Mouse (Mus musculus): ENCODE results near the gene Syt2.

The Syt2 gene

GRCm38 (mm10) chr1:134725276-134725675, 78.8 kb downstream of the Syt2 start:
- in situ Hi-C loops (cut with MboI; ENCODE audit: unreplicated experiment in 2 of 2): no loop called here

- in situ Hi-C loops (cut with MboI; ENCODE audit: unreplicated experiment in 2 of 2): no loop called here
Observed at GRCm38 (mm10) chr1:134726480-134726879, 80.0 kb downstream of the Syt2 start.

GRCm38 (mm10) chr1:134727256-134727655, 80.8 kb downstream of the Syt2 start:
- in situ Hi-C loops (cut with MboI; ENCODE audit: unreplicated experiment in 2 of 2): no loop called here

- in situ Hi-C loops (cut with MboI; ENCODE audit: unreplicated experiment in 2 of 2): no loop called here
Observed at GRCm38 (mm10) chr1:134733659-134734058, 87.2 kb downstream of the Syt2 start.

- in situ Hi-C loops (cut with MboI; ENCODE audit: unreplicated experiment in 2 of 2): no loop called here
Observed at GRCm38 (mm10) chr1:134737463-134737862, 91.0 kb downstream of the Syt2 start.

GRCm38 (mm10) chr1:134741433-134741832, 95.0 kb downstream of the Syt2 start:
- in situ Hi-C loops (cut with MboI; ENCODE audit: unreplicated experiment in 2 of 2): loop anchor here (10.0 kb wide), 3 partner anchors 193 to 363 kb away; partner anchors contain the start of genes Ube2t (in 2 of the 2) and Lgr6 (in 1 of the 2)

- in situ Hi-C loops (cut with MboI; ENCODE audit: unreplicated experiment in 2 of 2): loop anchor here (10.0 kb wide), 3 partner anchors 193 to 363 kb away; partner anchors contain the start of genes Ube2t (in 2 of the 2) and Lgr6 (in 1 of the 2)
Observed at GRCm38 (mm10) chr1:134741946-134742661, 95.6 kb downstream of the Syt2 start.

- in situ Hi-C loops (cut with MboI; ENCODE audit: unreplicated experiment in 2 of 2): loop anchor here (5.0 to 10.0 kb wide), 4 partner anchors 107 to 359 kb away; partner anchors contain the start of genes Ube2t (in 2 of the 2) and Lgr6 (in 1 of the 2)
Observed at GRCm38 (mm10) chr1:134745648-134746047, 99.2 kb downstream of the Syt2 start.

GRCm38 (mm10) chr1:134747236-134748174, 101.0 kb downstream of the Syt2 start:
- in situ Hi-C loops (cut with MboI; ENCODE audit: unreplicated experiment in 2 of 2): loop anchor here (5.0 to 10.0 kb wide), 4 partner anchors 105 to 357 kb away; partner anchors contain the start of genes Ube2t (in 2 of the 2) and Lgr6 (in 1 of the 2)

GRCm38 (mm10) chr1:134749889-134750288, 103.4 kb downstream of the Syt2 start:
- in situ Hi-C loops (cut with MboI; ENCODE audit: unreplicated experiment in 2 of 2): loop anchor here (5.0 to 10.0 kb wide), 5 partner anchors 87 to 355 kb away; partner anchors contain the start of genes Ube2t (in 2 of the 2) and Lgr6 (in 1 of the 2)

- in situ Hi-C loops (cut with MboI; ENCODE audit: unreplicated experiment in 2 of 2): loop anchor here in 1 of 2 experiments (5.0 kb wide), 1 partner anchor 85 kb away; no protein-coding TSS in a partner anchor
Observed at GRCm38 (mm10) chr1:134752447-134752846, 106.0 kb downstream of the Syt2 start.

- in situ Hi-C loops (cut with MboI; ENCODE audit: unreplicated experiment in 2 of 2): loop anchor here in 1 of 2 experiments (5.0 kb wide), 1 partner anchor 83 kb away; no protein-coding TSS in a partner anchor
Observed at GRCm38 (mm10) chr1:134753751-134754630, 107.5 kb downstream of the Syt2 start.

- in situ Hi-C loops (cut with MboI; ENCODE audit: unreplicated experiment in 2 of 2): loop anchor here in 1 of 2 experiments (5.0 kb wide), 1 partner anchor 82 kb away; no protein-coding TSS in a partner anchor
Observed at GRCm38 (mm10) chr1:134754818-134755217, 108.3 kb downstream of the Syt2 start.

GRCm38 (mm10) chr1:134755548-134756189, 109.2 kb downstream of the Syt2 start:
- in situ Hi-C loops (cut with MboI; ENCODE audit: unreplicated experiment in 2 of 2): no loop called here

- in situ Hi-C loops (cut with MboI; ENCODE audit: unreplicated experiment in 2 of 2): no loop called here
Observed at GRCm38 (mm10) chr1:134756190-134756873, 109.9 kb downstream of the Syt2 start.

GRCm38 (mm10) chr1:134757230-134757629, 110.8 kb downstream of the Syt2 start:
- in situ Hi-C loops (cut with MboI; ENCODE audit: unreplicated experiment in 2 of 2): no loop called here

- in situ Hi-C loops (cut with MboI; ENCODE audit: unreplicated experiment in 2 of 2): no loop called here
Observed at GRCm38 (mm10) chr1:134759133-134759532, 112.7 kb downstream of the Syt2 start.

- in situ Hi-C loops (cut with MboI; ENCODE audit: unreplicated experiment in 2 of 2): no loop called here
Observed at GRCm38 (mm10) chr1:134760642-134761041, 114.2 kb downstream of the Syt2 start.

- in situ Hi-C loops (cut with MboI; ENCODE audit: unreplicated experiment in 2 of 2): no loop called here
Observed at GRCm38 (mm10) chr1:134761534-134761933, 115.1 kb downstream of the Syt2 start.
